Comparison of ENCODE assay signal across 8 mouse cellular contexts in the genomic region with DNA sequence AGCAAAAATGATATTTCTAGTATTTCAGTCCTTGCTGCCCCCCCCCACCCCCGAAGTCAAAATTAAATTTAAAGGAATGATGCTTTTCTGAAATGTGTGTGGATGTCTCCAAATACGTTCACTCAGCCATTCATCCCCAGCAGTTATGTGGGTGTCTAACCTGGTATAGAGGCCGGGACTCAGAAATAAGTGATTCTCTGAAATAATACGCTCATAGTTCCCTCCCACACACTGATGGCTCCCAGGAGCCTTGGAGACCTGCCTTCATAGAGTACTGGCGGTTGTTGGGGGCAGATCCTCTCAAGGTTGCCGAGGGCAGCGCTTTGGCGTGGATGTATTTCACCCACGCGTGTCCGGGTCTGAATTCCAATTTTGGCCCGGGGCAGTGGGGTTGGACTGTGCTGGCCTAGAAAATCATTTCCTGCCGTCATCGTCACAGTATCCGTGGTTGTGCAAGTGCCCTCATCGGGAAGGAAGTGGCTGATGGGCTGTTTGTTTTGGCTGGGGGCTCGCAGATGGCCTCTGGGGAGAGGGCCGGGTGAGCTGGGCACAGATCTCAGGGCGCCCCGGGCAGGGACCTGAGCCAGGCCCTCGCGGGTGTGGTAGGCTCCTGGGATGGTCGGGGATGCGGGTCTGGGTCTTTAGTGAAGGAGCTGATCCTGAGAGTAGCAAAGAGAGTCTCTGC. TPM values are rescaled to one million over a fixed set of nuclear protein-coding genes. Genes with fewer than 3 reads are reported as not detected.
DNase-seq lines count a peak whose midpoint lies in the region; ATAC-seq and TF ChIP-seq lines count a peak whose summit lies in the region.

No protein-coding gene starts in this region.

- H3K27me3 ChIP-seq in midbrain, embryonic 13.5 days, result no peaks in the 10 kb centered on the region
- H3K27me3 ChIP-seq in midbrain, embryonic 15.5 days (replicated peaks), result no peaks in the 10 kb centered on the region
- H3K27me3 ChIP-seq in embryonic facial prominence, embryonic 13.5 days, result no peaks in the 10 kb centered on the region
- no peaks in the 10 kb centered on the region for H3K27me3 ChIP-seq in liver, postnatal 0 days (ENCODE audit: insufficient read depth, low read length)

- ATAC-seq in midbrain, embryonic 13.5 days, result 0 out of 2 replicates have a peak, but pooled peaks have one; percentile 13
- no peak for ATAC-seq in midbrain, embryonic 15.5 days (replicated peaks)
- ATAC-seq in embryonic facial prominence, embryonic 13.5 days (ENCODE audit: insufficient number of reproducible peaks, insufficient read depth, low FRiP score, low TSS enrichment, low read depth), result no peak
- 0 out of 2 replicates have a peak, but pooled peaks have one; percentile 15 for ATAC-seq in liver, postnatal 0 days

- TF ChIP-seq CTCF in liver, postnatal 0 days (IDR thresholded peaks at IDR 0.05; ENCODE audit: low read depth), result no peak

- no peak overlapping the region for H3K4me3 ChIP-seq in midbrain, embryonic 13.5 days (replicated peaks)
- H3K4me3 ChIP-seq in midbrain, embryonic 15.5 days, result no peak overlapping the region
- H3K4me3 ChIP-seq in embryonic facial prominence, embryonic 13.5 days, result peak overlapping the region; percentile 6; the same call in 1 of the 2 replicates
- no peak overlapping the region for H3K4me3 ChIP-seq in liver, postnatal 0 days (ENCODE audit: low read depth, low read length)

- H3K9me3 ChIP-seq in midbrain, embryonic 13.5 days, result no peaks in the 10 kb centered on the region
- H3K9me3 ChIP-seq in midbrain, embryonic 15.5 days, result no peaks in the 10 kb centered on the region
- no peaks in the 10 kb centered on the region for H3K9me3 ChIP-seq in embryonic facial prominence, embryonic 13.5 days
- no peaks in the 10 kb centered on the region for H3K9me3 ChIP-seq in liver, postnatal 0 days (ENCODE audit: low read length)

- DNase-seq in heart, postnatal 36 days, result peak; percentile 60 to 73
- DNase-seq in liver, postnatal 0 days, result peak; percentile 26
- no peak for DNase-seq in Muller cell, postnatal 12 days (ENCODE audit: inconsistent ontology term)
- no peak for DNase-seq in ovary, adult 18-20 months (ENCODE audit: low spot score)
- no peak for DNase-seq in thymus, postnatal 36 days

- TF ChIP-seq EP300 in liver, postnatal 0 days (IDR thresholded peaks at IDR 0.05; ENCODE audit: low read depth), result no peak

- intact Hi-C loops in heart, postnatal 36 days (cut with DNase I), result no loop called here

- WGBS in midbrain, embryonic 13.5 days, result 84% methylated on average over 24 of the region's 24 CpGs
- WGBS in midbrain, embryonic 15.5 days, result 79% methylated on average over 24 of the region's 24 CpGs
- WGBS in embryonic facial prominence, embryonic 13.5 days, result 33% methylated on average over 24 of the region's 24 CpGs
- WGBS in liver, postnatal 0 days (ENCODE audit: insufficient replicate concordance), result 22% methylated on average over 24 of the region's 24 CpGs

- H3K4me1 ChIP-seq in midbrain, embryonic 13.5 days (replicated peaks), result peaks cover 38% of the 10 kb centered on the region
- peaks cover 24% of the 10 kb centered on the region for H3K4me1 ChIP-seq in midbrain, embryonic 15.5 days
- H3K4me1 ChIP-seq in embryonic facial prominence, embryonic 13.5 days, result peaks cover 54% of the 10 kb centered on the region
- H3K4me1 ChIP-seq in liver, postnatal 0 days (ENCODE audit: insufficient read depth), result no peaks in the 10 kb centered on the region; the same call in none of the 2 replicates

- no peaks in the 10 kb centered on the region for H3K36me3 ChIP-seq in midbrain, embryonic 13.5 days
- H3K36me3 ChIP-seq in midbrain, embryonic 15.5 days (replicated peaks), result no peaks in the 10 kb centered on the region
- peaks cover 21% of the 10 kb centered on the region for H3K36me3 ChIP-seq in embryonic facial prominence, embryonic 13.5 days
- no peaks in the 10 kb centered on the region for H3K36me3 ChIP-seq in liver, postnatal 0 days (replicated peaks; ENCODE audit: insufficient read depth, low read length)

- no peak overlapping the region for H3K27ac ChIP-seq in midbrain, embryonic 13.5 days
- H3K27ac ChIP-seq in midbrain, embryonic 15.5 days, result no peak overlapping the region
- H3K27ac ChIP-seq in embryonic facial prominence, embryonic 13.5 days, result peak overlapping the region; percentile 80
- 0 out of 2 replicates have a peak overlapping the region, but pooled peaks have one; percentile 22 for H3K27ac ChIP-seq in liver, postnatal 0 days (ENCODE audit: low read depth)

- no peak overlapping the region for H3K4me2 ChIP-seq in midbrain, embryonic 13.5 days (replicated peaks)
- H3K4me2 ChIP-seq in midbrain, embryonic 15.5 days, result no peak overlapping the region
- peak overlapping the region; percentile 38 for H3K4me2 ChIP-seq in embryonic facial prominence, embryonic 13.5 days
- peak overlapping the region; percentile 47 for H3K4me2 ChIP-seq in liver, postnatal 0 days (ENCODE audit: low read depth, low read length)

- H3K9ac ChIP-seq in midbrain, embryonic 13.5 days (replicated peaks), result no peak overlapping the region
- H3K9ac ChIP-seq in midbrain, embryonic 15.5 days, result no peak overlapping the region
- H3K9ac ChIP-seq in embryonic facial prominence, embryonic 13.5 days, result 0 out of 2 replicates have a peak overlapping the region, but pooled peaks have one; percentile 51
- no peak overlapping the region; the same call in 1 of the 2 replicates for H3K9ac ChIP-seq in liver, postnatal 0 days (replicated peaks)

RNA-seq across cellular contexts. Expression of gene Mrc2, which starts 19.0 kb away (rescaled TPM):
- 5.0 and 5.3 TPM in 2 replicates for polyA plus RNA-seq in midbrain, embryonic 13.5 days (2015; fragmentation: Nextera tagmentation; extraction: Ambion mirVana)
- 5.8 and 6.8 TPM in 2 replicates for polyA plus RNA-seq in midbrain, embryonic 15.5 days (2015; fragmentation: Nextera tagmentation; extraction: Ambion mirVana)
- polyA plus RNA-seq in embryonic facial prominence, embryonic 13.5 days (2015; fragmentation: Nextera tagmentation; extraction: Ambion mirVana), result 30.8 and 31.1 TPM in 2 replicates
- total RNA-seq in heart, postnatal 36 days (2021), result 10 to 100 TPM; 18.4 to 20.3 TPM
- polyA plus RNA-seq in liver, postnatal 0 days (2015; fragmentation: Nextera tagmentation; extraction: Ambion mirVana), result 0.25 and 0.32 TPM in 2 replicates

Comparison
In these comparisons a context has a peak if more than half of its experiments do, and no peak if none do; other contexts are left out.
1. ATAC-seq: peak in midbrain, embryonic 13.5 days (single experiment) and liver, postnatal 0 days (single experiment); none in midbrain, embryonic 15.5 days (single experiment) and embryonic facial prominence, embryonic 13.5 days (single experiment).
2. H3K27ac ChIP-seq: peak in embryonic facial prominence, embryonic 13.5 days (single experiment) and liver, postnatal 0 days (single experiment); none in midbrain, embryonic 13.5 days (single experiment) and midbrain, embryonic 15.5 days (single experiment).
3. H3K4me2 ChIP-seq: peak in embryonic facial prominence, embryonic 13.5 days (single experiment) and liver, postnatal 0 days (single experiment); none in midbrain, embryonic 13.5 days (single experiment) and midbrain, embryonic 15.5 days (single experiment).
4. DNase-seq: peak in heart, postnatal 36 days (2 of 2) and liver, postnatal 0 days (single experiment); none in Muller cell, postnatal 12 days (single experiment), ovary, adult 18-20 months (single experiment) and thymus, postnatal 36 days (0 of 2).